Mouse (Mus musculus) heart, adult 9 months (tissue): ENCODE measurements around the gene Cideb.
A peak's percentile ranks its signal among the peaks of the same experiment; 100 is the strongest.

Source experiments
- DNase-seq, 2 experiments: peaks; one replicate each; pipeline ENCODE4 v3.0.0; 2022; ENCODE audit warnings: low spot score in 2 of 2

Cideb gene

DNA sequence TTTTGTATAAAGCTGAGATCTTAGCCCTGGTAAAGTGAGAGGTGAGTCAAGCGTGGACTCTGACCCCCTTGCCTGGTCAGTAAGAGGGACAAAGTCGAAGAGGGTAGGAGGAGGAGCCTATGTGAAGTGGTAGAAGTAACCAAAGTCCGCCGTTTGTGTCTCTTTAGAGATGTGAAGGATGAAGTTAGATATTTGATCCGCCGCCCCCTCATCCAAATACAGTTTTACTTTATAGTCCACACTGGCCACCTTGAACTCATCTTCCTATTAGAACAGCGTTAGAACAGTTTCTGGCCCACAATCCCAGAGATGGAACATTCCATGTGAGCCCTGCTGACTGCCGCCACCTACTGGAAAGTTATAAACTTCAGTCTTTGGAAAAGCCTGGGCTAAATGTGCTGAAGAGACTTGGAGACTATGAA lies at the start of gene Cideb:
Gene Cideb (minus strand): TSS at position 96 of the 422 bp plus-strand sequence.
- DNase-seq: peak in 1 of 2 experiments; percentile 38

DNA sequence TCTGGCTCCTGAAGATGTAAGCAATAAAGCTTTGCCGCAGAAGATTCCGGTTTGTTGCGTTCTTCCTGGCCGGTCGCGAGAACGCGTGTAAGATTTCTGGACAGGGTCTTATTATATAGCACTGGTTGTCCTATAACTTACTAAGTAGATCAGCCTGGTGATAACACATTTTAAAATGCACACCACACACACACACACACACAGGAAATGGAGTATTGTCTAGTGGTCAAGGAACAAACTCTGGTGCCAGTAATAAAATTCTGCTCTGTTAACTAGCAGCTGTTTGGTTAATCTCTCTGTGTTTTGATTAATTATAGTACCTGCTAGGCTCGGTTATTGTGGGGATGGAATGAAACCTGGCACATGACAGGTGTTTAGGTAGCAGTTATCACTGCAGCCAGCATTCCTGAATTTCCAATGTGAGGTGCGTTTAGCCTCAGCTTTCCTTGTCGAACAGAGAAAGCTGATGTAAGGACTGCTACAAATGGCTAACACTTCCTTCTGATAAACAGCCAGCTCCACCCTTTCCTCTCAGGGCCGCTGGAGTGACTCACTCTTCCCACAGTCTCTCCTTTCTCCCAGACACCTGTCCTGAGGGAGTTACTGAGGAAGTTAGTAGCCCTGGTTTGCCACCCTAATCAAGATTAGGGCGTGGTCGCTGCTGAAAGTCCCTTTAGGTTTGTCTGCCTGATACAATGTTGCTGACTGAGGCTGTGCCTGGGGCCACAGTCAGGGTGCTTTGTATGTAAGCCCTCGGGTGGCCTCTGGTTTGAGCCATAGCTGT lies 37.3 kb upstream of the Cideb start:
- DNase-seq: peak; percentile 75 to 76

DNA sequence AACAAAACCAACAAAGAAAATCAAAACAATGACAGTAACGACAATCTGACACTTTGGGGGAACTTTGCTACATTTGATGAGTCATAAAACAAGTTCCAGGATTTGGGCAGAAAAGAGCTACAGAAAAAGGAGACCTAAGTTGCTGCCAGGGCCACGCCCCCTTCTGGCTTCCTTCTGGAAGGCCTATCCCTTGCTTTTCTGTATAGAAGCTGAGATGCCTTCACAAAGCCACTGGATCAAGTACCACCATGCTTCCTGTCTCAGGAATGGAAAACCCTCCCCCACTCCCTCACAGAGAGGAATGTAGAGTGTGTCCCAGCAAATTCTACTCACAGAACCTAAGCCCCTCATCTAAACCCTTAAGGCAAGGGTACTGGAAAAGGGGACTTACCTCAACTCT lies 35.7 kb upstream of the Cideb start:
- peak in 1 of 2 experiments; percentile 22 for DNase-seq

DNA sequence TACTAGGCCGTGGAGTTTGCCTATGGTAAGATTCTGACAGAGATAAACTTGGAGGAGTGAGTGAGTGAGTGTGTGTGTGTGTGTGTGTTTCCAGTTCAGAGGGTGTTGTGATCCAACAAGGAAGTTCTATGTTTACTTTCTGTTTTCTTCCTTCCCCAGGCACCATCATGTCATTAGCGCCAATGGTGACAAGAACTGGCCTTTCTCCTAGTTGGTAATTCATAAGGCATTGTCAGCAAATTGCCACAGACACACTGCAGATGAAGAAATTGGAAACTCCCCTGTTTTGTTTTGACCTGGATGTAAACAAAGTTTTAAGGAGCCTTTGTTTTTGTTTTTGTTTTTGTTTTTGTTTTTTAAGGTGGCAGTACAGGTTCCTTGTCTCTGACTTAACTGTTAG lies 35.2 kb upstream of the Cideb start:
- DNase-seq: no peak

DNA sequence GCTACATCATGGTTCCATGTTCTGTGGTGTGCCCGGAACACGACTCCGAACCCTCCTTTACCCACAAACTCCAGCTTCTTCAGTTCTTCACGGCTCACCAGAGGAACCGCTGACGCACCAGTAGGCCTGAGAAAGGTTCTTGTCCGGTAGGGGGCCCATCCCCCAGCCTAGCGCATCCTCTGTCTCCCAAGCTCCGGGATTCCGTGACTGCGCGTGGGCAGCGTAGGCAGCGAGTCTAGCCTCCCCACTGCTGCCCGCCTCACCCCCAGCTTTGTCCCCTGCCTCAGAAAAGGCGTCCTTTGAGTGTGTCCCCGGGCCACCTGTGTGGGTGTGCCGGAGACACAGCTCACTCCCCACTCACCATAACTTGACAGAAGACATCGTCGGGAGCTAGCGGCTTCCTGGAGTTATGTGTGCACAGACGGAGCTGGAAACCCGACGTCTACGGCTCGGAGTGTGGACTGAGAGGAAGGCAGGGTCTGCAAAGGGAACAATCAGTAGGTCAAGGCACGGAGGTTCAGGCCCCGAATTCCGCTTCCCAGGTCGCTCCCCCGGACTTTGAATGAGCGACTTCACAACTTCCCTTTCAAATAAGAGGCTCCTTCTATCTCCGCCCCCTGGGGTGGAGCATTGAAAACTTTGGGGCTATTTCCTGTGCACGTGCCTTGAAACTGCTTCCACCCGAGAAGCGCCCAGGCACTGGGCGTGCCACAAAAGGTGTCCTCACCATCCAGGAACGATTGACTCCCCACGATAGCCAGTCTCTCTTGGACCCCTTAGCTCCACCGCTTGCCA lies 30.2 kb upstream of the Cideb start, which contains the start of gene Ripk3:
Gene Ripk3 (minus strand): TSS at position 610 of the 795 bp plus-strand sequence.
- peak; percentile 62 to 63 for DNase-seq

DNA sequence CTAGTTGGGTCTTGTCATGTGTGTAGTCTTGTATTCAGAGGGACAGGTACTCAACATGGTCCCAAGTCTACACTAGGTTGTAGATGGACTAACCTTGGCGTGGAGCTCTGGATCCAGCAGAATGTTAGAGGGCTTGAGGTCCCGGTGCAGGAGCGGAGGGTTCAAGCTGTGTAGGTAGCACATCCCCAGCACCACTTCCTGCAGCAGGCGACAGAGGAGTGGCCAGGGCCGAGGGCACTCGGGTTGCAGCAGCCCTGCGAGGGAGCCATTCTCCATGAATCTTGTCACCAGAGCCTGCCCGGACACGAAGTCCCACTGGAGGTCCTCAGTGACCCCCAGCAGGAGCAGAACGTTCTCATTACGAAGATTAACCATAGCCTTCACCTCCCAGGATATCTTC lies 29.5 kb upstream of the Cideb start:
- DNase-seq: peak in 1 of 2 experiments; percentile 0

DNA sequence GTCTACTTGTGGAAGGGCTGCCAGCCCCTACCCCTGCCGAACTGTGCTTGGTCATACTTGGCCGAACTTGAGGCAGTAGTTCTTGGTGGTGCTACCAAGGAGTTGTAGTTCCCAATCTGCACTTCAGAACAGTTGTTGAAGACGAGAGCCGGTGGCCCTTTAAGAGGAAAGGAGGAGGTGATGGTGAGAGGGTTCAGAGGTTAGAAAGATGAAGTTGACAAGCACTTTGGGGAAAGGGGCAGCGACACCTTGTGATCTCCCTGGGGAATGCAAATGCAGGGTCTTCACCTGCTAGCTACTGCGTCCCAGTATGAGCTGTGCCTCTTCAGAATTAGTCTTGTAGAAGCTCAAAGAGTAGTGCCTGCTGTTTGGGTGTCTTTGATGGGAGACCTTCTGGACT lies 26.9 kb upstream of the Cideb start:
- peak; percentile 0 for DNase-seq

DNA sequence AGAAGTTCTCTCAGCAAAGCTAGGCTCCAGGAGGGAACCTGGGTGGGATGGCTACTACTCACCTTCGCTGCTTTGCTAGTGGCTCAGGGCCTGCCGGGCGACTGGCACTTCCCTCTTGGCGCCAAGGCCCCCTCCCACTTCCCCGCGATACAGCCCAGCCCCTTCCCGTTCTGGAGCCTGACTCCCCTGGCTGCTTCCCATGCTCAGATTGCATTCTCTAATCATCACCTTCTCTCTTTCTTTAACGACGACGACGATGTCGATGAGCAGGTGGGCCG lies 25.6 kb upstream of the Cideb start, which contains the start of gene Adcy4:
Gene Adcy4 (minus strand): TSS at position 138 of the 278 bp plus-strand sequence.
- peak; percentile 45 to 65 for DNase-seq

DNA sequence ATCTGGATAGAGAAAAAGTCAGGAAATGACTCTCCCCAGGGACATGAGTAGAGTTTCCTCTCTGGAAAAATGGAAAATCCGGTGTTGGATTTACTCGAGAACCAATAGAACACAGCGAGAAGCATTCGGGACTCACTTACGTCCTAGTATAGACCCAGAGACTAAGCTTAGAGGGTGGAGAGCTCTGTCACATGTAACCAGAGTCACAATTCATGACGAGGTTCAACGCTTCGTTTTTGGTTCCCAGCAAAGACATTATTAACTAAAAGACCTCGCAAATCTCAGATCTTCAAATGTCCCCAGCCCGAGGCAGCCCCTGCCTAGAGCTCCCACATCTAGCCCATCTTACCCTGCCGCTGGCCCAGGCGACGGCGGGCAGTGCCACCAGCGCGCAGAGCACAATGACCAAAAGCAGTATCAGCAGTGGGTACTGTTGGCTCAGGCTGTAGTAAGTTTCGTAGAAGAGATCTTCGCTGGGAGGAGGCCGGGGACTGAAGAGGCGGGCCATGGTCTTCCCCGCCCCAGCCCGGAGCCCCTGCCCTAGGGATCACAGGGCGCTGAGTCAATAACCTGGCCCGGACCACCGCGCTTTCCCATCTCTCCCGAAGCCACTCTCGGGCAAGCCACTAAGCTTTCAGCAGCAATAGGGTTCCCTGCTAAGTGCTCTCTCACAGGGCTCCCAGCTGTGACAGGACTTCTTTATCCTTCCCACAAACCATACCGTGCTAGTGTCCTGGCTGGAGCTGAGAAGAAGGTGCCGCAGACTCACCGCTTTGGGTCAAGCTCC lies 25.1 kb upstream of the Cideb start:
- peak; percentile 85 to 89 for DNase-seq

DNA sequence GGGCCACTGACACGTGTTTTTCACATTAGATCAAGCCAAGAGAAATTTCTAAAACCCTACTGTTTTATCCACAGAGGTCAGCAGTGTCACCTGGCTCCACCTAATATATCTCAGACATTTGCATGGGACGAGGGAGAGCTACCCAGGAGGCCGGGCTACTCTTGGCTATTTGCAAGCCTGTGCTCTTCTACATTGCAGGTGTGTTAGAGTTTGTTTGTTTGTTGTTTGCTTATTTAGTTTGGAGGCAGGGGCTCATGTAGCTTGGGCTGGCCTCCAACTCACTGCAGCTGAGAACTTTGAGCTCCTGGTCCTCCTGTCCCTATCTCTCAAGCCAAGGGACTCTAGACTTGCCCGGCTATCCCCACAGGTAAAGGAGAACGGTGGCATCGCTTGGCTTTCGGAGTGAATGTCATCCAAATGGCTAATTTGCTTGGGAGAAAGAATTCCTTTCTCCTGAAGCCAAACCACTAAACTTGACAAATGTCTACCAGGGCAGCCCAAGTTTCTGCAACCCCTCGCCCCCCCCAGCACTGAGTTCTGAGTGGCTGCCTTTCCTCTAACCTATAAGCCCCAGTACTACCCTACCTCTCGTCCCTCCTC lies 24.2 kb upstream of the Cideb start:
- peak in 1 of 2 experiments; percentile 4 for DNase-seq

DNA sequence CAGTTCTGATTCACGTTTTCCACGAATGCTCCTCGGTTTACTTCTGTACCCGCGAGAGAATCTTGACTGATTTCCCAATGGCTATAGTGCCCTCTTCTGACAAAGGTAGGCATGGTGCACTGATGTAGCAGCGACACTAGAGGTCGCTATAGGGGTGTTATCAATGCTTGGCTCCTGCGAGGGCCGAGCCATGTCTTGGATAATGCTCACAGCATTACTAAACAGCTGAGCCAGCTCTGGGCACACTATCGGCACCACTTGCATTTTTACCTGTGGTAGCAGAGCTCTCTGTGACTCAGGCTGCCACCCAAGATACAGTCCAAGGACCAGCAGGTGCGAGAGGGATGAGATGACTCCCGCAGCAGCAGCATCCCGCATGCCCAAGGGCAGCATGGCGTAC lies 23.1 kb upstream of the Cideb start:
- DNase-seq: peak; percentile 67 to 75

DNA sequence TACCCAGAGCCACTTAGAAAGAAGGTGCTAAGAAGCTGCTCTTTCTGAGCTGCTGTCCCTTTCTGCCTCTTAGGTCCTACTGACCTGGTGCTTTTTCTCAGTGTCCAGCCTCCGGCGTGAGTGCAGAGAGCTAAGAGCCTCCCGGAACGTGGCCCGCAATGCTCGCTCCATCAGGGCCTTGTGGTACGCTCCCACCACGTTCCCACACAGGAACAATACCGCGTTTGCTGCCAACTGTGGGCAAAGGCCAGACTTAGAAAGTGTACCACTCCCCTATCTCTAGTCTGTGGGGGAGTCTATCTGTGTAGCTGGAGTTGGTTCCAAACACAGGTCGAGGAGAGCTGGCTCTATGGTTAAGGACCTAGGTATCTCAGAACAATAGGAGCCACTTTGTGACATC lies 22.5 kb upstream of the Cideb start:
- peak in 1 of 2 experiments; percentile 2 for DNase-seq

DNA sequence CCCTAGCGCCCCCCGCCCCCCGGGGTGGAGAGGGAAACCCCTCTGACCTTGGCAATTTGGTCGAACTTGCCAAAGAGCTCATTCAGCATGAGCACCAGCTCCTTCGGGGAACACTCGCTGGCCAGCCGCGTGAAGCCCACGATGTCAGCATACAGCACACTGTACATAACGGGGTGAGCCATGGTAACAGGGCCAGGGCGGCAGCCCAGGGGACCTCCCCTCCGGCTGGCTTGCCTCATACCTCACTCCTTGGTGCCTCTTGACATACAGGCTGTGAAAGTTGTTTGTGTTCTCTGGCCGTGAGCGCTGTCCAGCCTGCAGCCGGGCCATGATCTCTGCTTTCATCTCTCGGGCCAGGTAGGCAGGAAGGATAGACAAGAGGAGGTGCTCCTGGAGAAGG lies 21.4 kb upstream of the Cideb start:
- peak in 1 of 2 experiments; percentile 0 for DNase-seq

DNA sequence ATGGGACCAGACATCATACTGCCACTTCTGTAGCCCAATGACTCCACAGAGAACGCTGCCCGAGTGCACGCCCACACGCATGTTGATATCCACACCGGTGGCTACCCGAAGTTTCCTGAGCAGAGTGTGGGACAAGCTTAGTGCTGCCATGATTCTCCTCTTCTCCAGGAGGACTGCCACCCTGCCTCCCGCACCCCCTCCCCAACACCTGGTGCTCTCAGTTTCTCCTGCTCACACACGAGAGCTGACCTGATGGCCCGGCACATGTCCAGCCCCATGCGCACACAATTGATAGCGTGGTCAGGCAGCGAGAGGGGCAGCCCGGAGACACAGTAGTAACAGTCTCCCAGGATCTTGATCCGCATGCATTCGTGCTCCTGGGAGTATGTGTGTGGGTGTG lies 20.4 kb upstream of the Cideb start:
- DNase-seq: no peak

DNA sequence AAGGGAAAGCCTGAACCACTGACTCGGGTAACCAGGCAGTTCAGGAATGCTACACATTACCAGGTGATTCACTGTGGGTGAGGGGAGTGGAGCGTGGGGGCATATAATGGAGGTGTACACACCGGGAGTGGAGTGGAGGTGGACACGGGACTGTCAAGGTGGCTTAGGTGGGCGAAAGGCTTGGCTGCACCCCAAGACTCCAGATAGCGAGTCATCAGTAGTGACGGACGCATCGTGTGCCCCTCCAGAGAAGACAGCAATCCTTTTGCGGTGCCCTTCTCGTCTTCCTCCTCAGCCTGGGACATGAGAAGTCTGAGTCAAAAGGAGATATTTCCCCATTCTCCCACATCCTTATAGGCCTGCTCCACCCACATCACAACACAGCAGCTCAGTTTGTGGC lies 19.5 kb upstream of the Cideb start:
- no peak for DNase-seq

DNA sequence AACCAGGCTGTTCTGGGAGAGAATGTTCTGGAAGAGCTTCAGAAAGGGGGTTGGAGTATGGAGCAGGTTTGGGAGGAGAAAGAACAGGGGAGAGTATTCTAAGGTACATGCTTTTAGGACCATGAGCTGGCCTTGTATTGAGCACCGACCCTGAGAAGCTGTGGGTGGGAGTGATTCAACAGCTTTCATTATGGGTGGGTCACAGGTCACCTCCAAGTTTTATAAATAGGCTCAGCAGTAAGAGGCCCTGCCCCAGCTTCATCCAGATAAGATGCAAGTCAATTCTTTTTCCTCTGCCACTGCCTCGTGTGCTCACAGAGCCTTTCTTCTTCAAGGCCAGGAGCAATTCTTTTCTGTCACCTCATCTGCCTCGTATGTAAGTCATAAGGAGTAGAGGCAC lies 18.9 kb upstream of the Cideb start:
- DNase-seq: no peak

DNA sequence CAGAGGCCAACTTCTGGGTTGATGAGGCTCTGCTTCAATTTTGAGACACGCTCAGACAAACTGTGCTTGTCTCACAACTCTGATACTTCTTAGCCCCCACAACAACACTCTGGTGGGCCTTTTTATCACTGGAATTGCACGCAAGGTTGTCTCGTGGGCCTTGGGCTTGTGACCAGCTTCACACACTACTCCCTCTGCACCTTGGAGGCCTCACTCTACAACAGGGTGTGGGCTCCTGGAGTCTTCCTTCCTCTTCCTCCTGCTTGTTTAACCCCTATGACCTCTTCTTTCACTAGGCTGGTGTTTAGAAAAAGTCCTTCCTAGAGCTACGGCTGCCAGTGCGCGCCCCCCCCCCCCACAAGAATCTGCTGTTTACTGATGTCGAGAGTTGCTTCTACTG lies 18.5 kb upstream of the Cideb start:
- DNase-seq: no peak

DNA sequence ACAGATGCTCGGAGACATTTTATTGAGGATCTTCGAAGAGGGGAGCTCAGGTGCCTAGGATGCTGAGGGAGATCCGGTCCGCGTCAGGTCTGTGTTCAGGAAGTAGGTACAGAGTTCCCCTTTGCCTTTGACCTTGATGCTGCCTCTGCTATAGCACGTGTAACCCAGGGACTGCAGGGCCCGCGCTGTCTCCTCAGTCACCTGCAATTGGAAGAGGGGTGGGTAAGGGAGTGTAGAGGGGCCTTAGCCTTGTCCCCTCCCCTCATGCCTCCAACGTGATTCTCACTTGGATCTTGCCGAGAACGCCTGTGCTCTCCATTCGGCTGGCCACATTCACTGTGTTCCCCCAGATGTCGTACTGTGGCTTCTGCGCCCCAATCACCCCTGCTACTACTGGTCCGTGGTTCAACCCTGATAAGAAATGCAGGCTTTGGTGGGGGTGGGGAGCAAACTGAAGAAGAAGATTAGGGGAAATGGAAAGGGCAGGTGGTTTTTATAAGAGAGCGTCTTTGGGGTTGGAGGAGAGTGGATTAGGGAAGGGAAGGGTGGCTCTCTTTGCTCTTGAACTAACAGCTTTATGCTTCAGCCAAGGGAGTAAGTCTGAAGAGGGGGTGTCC lies 10.9 kb upstream of the Cideb start:
- no peak for DNase-seq

DNA sequence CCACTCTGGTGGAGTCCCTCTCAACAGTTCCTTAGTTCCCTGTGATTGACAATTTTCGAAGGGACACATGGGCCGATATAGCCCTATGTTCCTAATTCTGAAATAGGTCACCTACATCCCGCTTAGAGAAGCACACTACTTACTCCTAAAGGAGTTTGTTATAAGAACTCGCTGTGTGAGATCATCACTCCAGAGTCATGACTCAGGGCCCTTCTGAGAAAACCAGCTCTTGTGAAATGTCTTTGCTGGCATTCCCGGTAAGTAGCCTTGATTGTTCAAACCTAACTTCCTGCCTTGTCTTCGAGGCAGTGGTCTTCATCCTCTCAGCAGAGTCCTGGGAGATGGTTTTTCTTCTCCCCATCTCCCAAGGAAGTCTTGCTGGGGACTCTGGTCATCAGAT lies 10.3 kb upstream of the Cideb start:
- no peak for DNase-seq

DNA sequence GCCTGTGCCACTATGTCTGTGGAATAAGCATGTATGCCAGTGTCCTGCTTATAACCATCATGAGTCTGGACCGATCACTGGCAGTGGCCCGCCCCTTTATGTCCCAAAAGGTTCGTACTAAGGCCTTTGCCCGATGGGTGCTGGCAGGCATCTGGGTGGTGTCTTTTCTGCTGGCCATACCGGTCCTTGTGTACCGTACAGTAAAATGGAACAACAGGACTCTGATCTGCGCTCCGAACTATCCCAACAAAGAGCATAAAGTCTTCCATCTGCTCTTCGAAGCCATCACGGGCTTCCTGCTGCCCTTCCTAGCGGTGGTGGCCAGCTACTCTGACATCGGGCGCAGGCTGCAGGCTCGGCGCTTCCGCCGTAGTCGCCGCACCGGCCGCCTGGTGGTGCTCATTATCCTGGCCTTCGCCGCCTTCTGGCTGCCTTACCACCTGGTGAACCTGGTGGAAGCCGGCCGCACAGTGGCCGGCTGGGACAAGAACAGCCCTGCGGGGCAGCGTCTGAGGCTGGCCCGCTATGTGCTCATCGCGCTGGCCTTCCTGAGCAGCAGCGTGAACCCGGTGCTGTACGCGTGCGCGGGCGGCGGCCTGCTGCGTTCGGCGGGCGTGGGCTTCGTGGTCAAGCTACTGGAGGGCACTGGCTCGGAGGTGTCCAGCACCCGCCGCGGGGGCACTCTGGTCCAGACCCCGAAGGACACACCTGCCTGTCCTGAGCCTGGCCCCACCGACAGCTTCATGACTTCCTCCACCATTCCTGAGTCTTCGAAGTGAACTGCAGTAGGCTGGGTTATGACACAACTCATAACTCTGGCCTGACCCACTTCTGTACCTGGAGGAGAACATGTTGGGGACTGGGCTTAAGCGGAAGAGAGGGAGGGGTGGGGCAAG lies 9.5 kb upstream of the Cideb start:
- peak in 1 of 2 experiments; percentile 56 for DNase-seq
